Mouse (Mus musculus) v-Abl transformed pro-B cells (cell line): ENCODE measurements at regions not wholly inside any gene's neighbourhood (a gene's known extent, or its start where the extent isn't known, plus 50 kb on each side); places are given as distances from the start of the nearest gene placed in this dataset.
"Not testable (repeated sequence)": the region's sequence is repeated elsewhere in the genome, so short reads cannot be mapped to it uniquely, and the experiment has no call there.

Source experiments
- in situ Hi-C, 2 experiments: fragments of 400-800 bp; cut with MboI; formaldehyde crosslinking; loops; one replicate each; pipeline ENCODE4 v1.15.1; 2025; ENCODE audit not compliant: unreplicated experiment in 2 of 2

DNA sequence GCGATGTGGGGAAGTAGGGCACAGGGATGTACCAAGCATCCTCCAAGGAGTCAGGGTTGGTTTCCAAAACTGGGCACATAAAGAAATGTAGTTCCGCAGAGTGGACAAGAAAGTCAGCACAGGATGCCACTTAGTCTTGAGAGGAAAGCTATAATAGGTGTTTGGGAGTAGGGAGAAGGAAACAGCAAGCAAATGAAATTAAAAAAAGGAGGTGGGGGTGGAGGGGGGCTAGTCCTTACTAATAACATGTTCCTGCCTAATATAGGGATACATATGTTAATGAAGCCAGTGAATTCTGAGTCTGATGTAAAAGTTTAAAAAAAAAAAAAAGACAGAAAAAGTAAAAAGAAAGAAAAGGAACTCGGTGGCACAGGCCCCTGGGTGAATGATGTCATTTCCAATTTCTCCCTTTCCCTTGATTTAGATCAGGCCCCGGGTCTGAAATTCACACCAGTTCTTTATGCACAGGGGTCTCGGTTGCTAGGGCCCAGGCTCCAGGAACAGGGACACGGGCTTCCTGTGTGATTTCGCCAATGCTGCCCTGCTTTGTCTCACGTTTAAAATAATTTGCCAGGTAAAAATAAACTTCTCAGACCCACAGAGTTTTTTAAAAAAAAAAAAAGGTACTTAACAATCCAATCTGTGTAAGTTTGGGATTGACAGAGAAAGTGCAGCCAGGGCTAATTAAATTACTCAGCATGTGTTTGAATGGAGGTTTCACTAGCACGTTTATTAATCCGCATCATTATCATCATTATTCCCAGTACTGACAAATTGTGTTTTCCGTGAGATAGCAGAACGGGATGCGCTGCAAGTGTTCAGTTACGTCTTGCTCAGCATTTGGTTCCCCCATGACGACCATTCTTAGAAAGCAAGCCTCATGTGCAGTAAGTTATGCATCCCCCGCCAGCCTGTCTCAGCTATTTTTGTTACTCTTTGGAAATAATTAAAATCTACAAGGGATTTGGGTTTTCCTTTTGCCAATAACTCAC is 172.8 kb upstream of the Slc25a13 start:
- in situ Hi-C loops, result no loop called here

GRCm38 (mm10) chr6:6388835-6389440 is 172.0 kb upstream of the Slc25a13 start:
- in situ Hi-C loops, result no loop called here

DNA sequence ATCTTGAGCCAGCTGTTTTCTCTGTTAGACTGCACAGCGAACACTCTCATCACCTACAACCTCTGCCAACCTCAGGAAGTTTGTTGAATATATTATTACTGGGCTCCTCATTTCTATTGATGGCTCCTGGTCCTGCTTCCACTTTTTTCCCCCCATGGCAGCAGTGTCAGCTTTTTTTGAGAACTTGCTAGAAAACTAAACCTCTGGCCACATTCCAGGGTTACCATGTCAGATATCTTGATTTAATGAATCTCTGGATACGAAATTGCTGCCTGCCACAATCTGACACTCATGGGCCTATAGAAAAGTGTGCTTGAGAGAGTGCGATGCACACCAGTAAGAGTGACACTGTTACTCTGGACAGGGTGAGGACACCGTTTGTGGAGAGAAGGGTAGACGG is 170.6 kb upstream of the Slc25a13 start:
- in situ Hi-C loops, result no loop called here

- in situ Hi-C loops, result no loop called here
Observed at GRCm38 (mm10) chr6:6384971-6385370, 168.0 kb upstream of the Slc25a13 start.

GRCm38 (mm10) chr6:6384441-6384840 is 167.5 kb upstream of the Slc25a13 start:
- in situ Hi-C loops, result no loop called here

DNA sequence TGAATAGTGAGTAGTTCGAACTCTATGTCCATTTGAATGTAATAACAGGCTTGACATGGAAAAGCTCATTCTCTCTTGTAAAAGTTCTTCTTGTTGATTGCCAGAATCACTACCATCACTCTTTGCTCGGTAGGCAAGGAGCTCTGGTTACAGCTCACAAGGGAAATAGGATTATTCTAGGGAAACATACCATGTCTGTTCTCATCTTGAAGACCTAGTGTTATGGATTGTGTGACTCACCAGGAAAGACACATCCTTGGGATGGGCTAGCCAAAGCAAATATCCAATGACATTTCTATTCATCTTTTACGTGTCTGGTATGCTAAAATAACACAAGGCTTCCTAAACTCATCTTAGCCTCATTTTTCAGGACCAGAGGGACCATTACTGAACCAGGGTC is 155.4 kb upstream of the Slc25a13 start:
- in situ Hi-C loops, result no loop called here

GRCm38 (mm10) chr6:6371444-6372093 is 154.6 kb upstream of the Slc25a13 start:
- in situ Hi-C loops, result no loop called here

GRCm38 (mm10) chr6:6364037-6364436 is 147.1 kb upstream of the Slc25a13 start:
- in situ Hi-C loops, result no loop called here

GRCm38 (mm10) chr6:6362678-6363354 is 145.8 kb upstream of the Slc25a13 start:
- in situ Hi-C loops, result no loop called here

DNA sequence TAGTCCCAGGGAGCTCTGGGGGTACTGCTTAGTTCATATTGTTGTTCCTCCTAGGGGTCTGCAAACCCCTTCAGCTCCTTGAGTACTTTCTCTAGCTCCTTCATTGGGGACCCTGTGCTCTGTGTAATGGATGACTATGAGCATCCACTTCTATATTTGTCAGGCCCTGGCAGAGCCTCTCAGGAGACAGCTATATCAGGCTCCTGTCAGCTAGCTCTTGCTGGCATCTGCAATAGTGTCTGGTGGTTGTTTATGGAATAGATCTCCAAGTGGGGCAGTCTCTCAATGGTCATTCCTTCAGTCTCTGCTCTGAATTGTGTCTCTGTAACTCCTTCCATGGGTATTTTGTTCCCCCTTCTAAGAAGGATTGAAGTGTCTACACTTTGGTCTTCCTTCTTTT is 144.2 kb upstream of the Slc25a13 start:
- in situ Hi-C loops, result not testable (repeated sequence)

GRCm38 (mm10) chr6:6357477-6357876 is 140.5 kb upstream of the Slc25a13 start:
- in situ Hi-C loops, result no loop called here

DNA sequence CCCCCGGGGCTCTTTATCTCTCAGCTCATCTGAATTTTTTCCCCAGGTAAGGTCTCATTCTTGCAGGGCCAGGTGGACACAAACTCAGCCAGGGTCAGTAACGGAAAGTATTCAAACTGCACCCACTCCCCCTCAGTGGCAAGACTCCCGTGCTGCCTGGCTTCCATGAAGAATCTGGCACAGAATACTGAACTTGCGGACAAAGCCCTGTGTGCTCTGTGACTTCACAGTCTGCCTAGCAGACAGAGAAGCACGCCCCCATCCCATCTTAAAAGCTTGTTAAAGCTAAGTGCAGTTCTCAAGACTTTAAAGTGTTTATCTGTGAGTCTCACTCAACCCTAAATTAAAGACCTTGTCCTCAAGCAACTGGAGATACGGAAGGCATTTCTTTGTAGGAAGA is 140.0 kb upstream of the Slc25a13 start:
- in situ Hi-C loops, result no loop called here

GRCm38 (mm10) chr6:6335251-6335650 is 118.3 kb upstream of the Slc25a13 start:
- in situ Hi-C loops, result no loop called here

GRCm38 (mm10) chr6:6330271-6330670 is 113.3 kb upstream of the Slc25a13 start:
- in situ Hi-C loops, result no loop called here

- in situ Hi-C loops, result no loop called here
Observed at GRCm38 (mm10) chr6:6325516-6325915, 108.5 kb upstream of the Slc25a13 start.

- in situ Hi-C loops, result no loop called here
Observed at GRCm38 (mm10) chr6:6316725-6317124, 99.8 kb upstream of the Slc25a13 start.

- in situ Hi-C loops, result no loop called here
Observed at GRCm38 (mm10) chr6:6313171-6313570, 96.2 kb upstream of the Slc25a13 start.

GRCm38 (mm10) chr6:6310213-6310612 is 93.2 kb upstream of the Slc25a13 start:
- in situ Hi-C loops, result no loop called here

GRCm38 (mm10) chr6:6307618-6308017 is 90.6 kb upstream of the Slc25a13 start:
- in situ Hi-C loops, result no loop called here

- in situ Hi-C loops, result no loop called here
Observed at GRCm38 (mm10) chr6:6303767-6304166, 86.8 kb upstream of the Slc25a13 start.

- in situ Hi-C loops, result no loop called here
Observed at GRCm38 (mm10) chr6:6301001-6301510, 84.1 kb upstream of the Slc25a13 start.
